Mouse (Mus musculus): ENCODE measurements around the gene Strbp. TPM values are rescaled to one million over a fixed set of nuclear protein-coding genes. Genes with fewer than 3 reads are reported as not detected.

The Strbp gene
- total RNA-seq, 2 experiments from 2014 or later, result 285 to 321 TPM

GRCm38 (mm10) chr2:37704141-37704760 lies 592 bp upstream of the Strbp start:
- no peak for DNase-seq (ENCODE audit: low spot score in 2 of 2)

GRCm38 (mm10) chr2:37702301-37703172 lies 1.1 kb downstream of the Strbp start:
- peak in 1 of 2 experiments; percentile 13 for DNase-seq (ENCODE audit: low spot score in 2 of 2)

GRCm38 (mm10) chr2:37689064-37689615 lies 14.5 kb downstream of the Strbp start:
- DNase-seq (ENCODE audit: low spot score in 2 of 2), result no peak

- no peak for DNase-seq (ENCODE audit: low spot score in 2 of 2)
These were observed 16.6 kb downstream of the Strbp start for GRCm38 (mm10) chr2:37687031-37687430.

GRCm38 (mm10) chr2:37684864-37685263 lies 18.8 kb downstream of the Strbp start:
- no peak for DNase-seq (ENCODE audit: low spot score in 2 of 2)

- DNase-seq (ENCODE audit: low spot score in 2 of 2), result no peak
These were observed 21.4 kb downstream of the Strbp start for GRCm38 (mm10) chr2:37682197-37682811.

- DNase-seq (ENCODE audit: low spot score in 2 of 2), result no peak
These were observed 52.6 kb downstream of the Strbp start for GRCm38 (mm10) chr2:37651086-37651485.

GRCm38 (mm10) chr2:37649590-37649989 lies 54.1 kb downstream of the Strbp start:
- no peak for DNase-seq (ENCODE audit: low spot score in 2 of 2)

- no peak for DNase-seq (ENCODE audit: low spot score in 2 of 2)
These were observed 54.7 kb downstream of the Strbp start for GRCm38 (mm10) chr2:37648966-37649365.

GRCm38 (mm10) chr2:37623343-37623742 lies 80.3 kb downstream of the Strbp start:
- no peak for DNase-seq (ENCODE audit: low spot score in 2 of 2)

- no peak for DNase-seq (ENCODE audit: low spot score in 2 of 2)
These were observed 115.7 kb downstream of the Strbp start for GRCm38 (mm10) chr2:37587919-37588318.

GRCm38 (mm10) chr2:37578185-37578584 lies 125.5 kb downstream of the Strbp start:
- no peak for DNase-seq (ENCODE audit: low spot score in 2 of 2)

GRCm38 (mm10) chr2:37576661-37577060 lies 127.0 kb downstream of the Strbp start:
- no peak for DNase-seq (ENCODE audit: low spot score in 2 of 2)

GRCm38 (mm10) chr2:37572141-37572540 lies 131.5 kb downstream of the Strbp start:
- no peak for DNase-seq (ENCODE audit: low spot score in 2 of 2)

- no peak for DNase-seq (ENCODE audit: low spot score in 2 of 2)
These were observed 133.0 kb downstream of the Strbp start for GRCm38 (mm10) chr2:37570703-37571102.

- DNase-seq (ENCODE audit: low spot score in 2 of 2), result no peak
These were observed 133.8 kb downstream of the Strbp start for GRCm38 (mm10) chr2:37569888-37570287.

GRCm38 (mm10) chr2:37566035-37566434 lies 137.6 kb downstream of the Strbp start:
- no peak for DNase-seq (ENCODE audit: low spot score in 2 of 2)

- no peak for DNase-seq (ENCODE audit: low spot score in 2 of 2)
These were observed 138.1 kb downstream of the Strbp start for GRCm38 (mm10) chr2:37565579-37565978.

GRCm38 (mm10) chr2:37556366-37556765 lies 147.3 kb downstream of the Strbp start:
- no peak for DNase-seq (ENCODE audit: low spot score in 2 of 2)

- no peak for DNase-seq (ENCODE audit: low spot score in 2 of 2)
These were observed 154.2 kb downstream of the Strbp start for GRCm38 (mm10) chr2:37549346-37550012.

- no peak for DNase-seq (ENCODE audit: low spot score in 2 of 2)
These were observed 172.0 kb downstream of the Strbp start for GRCm38 (mm10) chr2:37531639-37532038.
